Mouse (Mus musculus): ENCODE results near the gene Gm49336.

DNA sequence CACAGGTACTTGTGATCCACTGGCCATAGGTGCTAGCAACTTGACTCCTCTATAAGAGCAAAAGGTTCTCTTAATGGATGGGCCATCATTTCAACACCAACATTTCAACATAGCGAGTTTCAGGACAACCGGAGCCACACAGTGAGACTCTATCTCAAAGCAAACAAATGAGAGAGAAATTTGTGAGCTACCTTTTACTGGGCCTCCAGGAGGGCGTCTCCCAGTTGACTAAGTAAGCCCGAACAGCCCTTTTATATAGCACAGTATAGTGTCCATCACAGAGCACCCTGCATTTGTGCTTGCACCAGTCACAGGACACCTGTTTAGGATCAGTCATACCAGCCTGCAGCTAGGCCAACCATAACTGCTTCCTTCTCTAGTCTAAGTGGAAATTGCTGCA, 5.8 kb upstream of the Gm49336 start:
- TF ChIP-seq CTCF (IDR thresholded peaks at IDR 0.05; ENCODE audit: insufficient read depth, low read length) (no peak), POLR2A (IDR thresholded peaks at IDR 0.05; ENCODE audit: borderline replicate concordance, extremely low read depth, low read depth, low read length) (no peak)
